Mouse (Mus musculus): Measurements from ENCODE around the gene Dazap2. TPM values are rescaled to one million over a fixed set of nuclear protein-coding genes. Genes with fewer than 3 reads are reported as not detected.

The Dazap2 gene
- polyA plus RNA-seq, 1 experiment from 2014 or later: 99.3 TPM

- Histone ChIP-seq H3K27me3 (replicated peaks) (peaks cover 28% of the 10 kb centered on the region), H3K9me3 (replicated peaks) (no peaks in the 10 kb centered on the region), H3K4me3 (replicated peaks) (no peak overlapping the region), H3K27ac (replicated peaks) (no peak overlapping the region), H3K4me2 (no peak overlapping the region), H3K36me3 (no peaks in the 10 kb centered on the region), H3K4me1 (peaks cover 11% of the 10 kb centered on the region), H3K9ac (replicated peaks) (no peak overlapping the region)
- ATAC-seq (ENCODE audit: low FRiP score): no peak
- 79% methylated on average over 12 of the region's 16 CpGs for WGBS
Observed at GRCm38 (mm10) chr15:100641226-100641810, 26.2 kb downstream of the Dazap2 start.

- no peaks in the 10 kb centered on the region for H3K9me3 ChIP-seq (replicated peaks)
- no peak overlapping the region for H3K27ac ChIP-seq (replicated peaks)
- no peak overlapping the region for H3K4me3 ChIP-seq (replicated peaks)
- H3K36me3 ChIP-seq: no peaks in the 10 kb centered on the region
- ATAC-seq (ENCODE audit: low FRiP score): no peak
- H3K4me1 ChIP-seq: peaks cover under 1% of the 10 kb centered on the region
- H3K27me3 ChIP-seq (replicated peaks): peaks cover 16% of the 10 kb centered on the region
- WGBS: 97% methylated on average over 7 of the region's 7 CpGs
- no peak overlapping the region for H3K4me2 ChIP-seq
- no peak overlapping the region for H3K9ac ChIP-seq (replicated peaks)
Observed at GRCm38 (mm10) chr15:100642451-100642850, 27.3 kb downstream of the Dazap2 start.

GRCm38 (mm10) chr15:100646161-100646560 lies 31.0 kb downstream of the Dazap2 start:
- Histone ChIP-seq H3K9ac (replicated peaks) (no peak overlapping the region), H3K4me3 (replicated peaks) (no peak overlapping the region), H3K36me3 (no peaks in the 10 kb centered on the region), H3K4me1 (no peaks in the 10 kb centered on the region), H3K4me2 (no peak overlapping the region), H3K9me3 (replicated peaks) (no peaks in the 10 kb centered on the region), H3K27ac (replicated peaks) (no peak overlapping the region), H3K27me3 (replicated peaks) (no peaks in the 10 kb centered on the region)
- no peak for ATAC-seq (ENCODE audit: low FRiP score)
- 83% methylated on average over 6 of the region's 6 CpGs for WGBS

GRCm38 (mm10) chr15:100650111-100650510 lies 35.0 kb downstream of the Dazap2 start:
- no peak for ATAC-seq (ENCODE audit: low FRiP score)
- Histone ChIP-seq H3K9me3 (replicated peaks) (no peaks in the 10 kb centered on the region), H3K9ac (replicated peaks) (no peak overlapping the region), H3K4me1 (no peaks in the 10 kb centered on the region), H3K4me2 (no peak overlapping the region), H3K36me3 (no peaks in the 10 kb centered on the region), H3K4me3 (replicated peaks) (no peak overlapping the region), H3K27ac (replicated peaks) (no peak overlapping the region), H3K27me3 (replicated peaks) (no peaks in the 10 kb centered on the region)
- WGBS: 86% methylated on average over 10 of the region's 10 CpGs

- no peak overlapping the region for H3K9ac ChIP-seq (replicated peaks)
- H3K9me3 ChIP-seq (replicated peaks): no peaks in the 10 kb centered on the region
- no peak overlapping the region for H3K27ac ChIP-seq (replicated peaks)
- WGBS: 87% methylated on average over 9 of the region's 9 CpGs
- H3K27me3 ChIP-seq (replicated peaks): no peaks in the 10 kb centered on the region
- H3K4me2 ChIP-seq: no peak overlapping the region
- H3K4me3 ChIP-seq (replicated peaks): no peak overlapping the region
- no peak for ATAC-seq (ENCODE audit: low FRiP score)
- H3K36me3 ChIP-seq: no peaks in the 10 kb centered on the region
- H3K4me1 ChIP-seq: no peaks in the 10 kb centered on the region
Observed at GRCm38 (mm10) chr15:100651610-100652009, 36.5 kb downstream of the Dazap2 start.

GRCm38 (mm10) chr15:100654271-100654670 lies 39.1 kb downstream of the Dazap2 start:
- H3K4me1 ChIP-seq: no peaks in the 10 kb centered on the region
- no peaks in the 10 kb centered on the region for H3K36me3 ChIP-seq
- no peak overlapping the region for H3K4me2 ChIP-seq
- no peaks in the 10 kb centered on the region for H3K9me3 ChIP-seq (replicated peaks)
- no peak for ATAC-seq (ENCODE audit: low FRiP score)
- H3K27me3 ChIP-seq (replicated peaks): no peaks in the 10 kb centered on the region
- H3K4me3 ChIP-seq (replicated peaks): no peak overlapping the region
- H3K9ac ChIP-seq (replicated peaks): no peak overlapping the region
- H3K27ac ChIP-seq (replicated peaks): no peak overlapping the region
- WGBS: 84% methylated on average over 1 of the region's 1 CpGs

GRCm38 (mm10) chr15:100655201-100655600 lies 40.1 kb downstream of the Dazap2 start:
- Histone ChIP-seq H3K4me3 (replicated peaks) (no peak overlapping the region), H3K27me3 (replicated peaks) (no peaks in the 10 kb centered on the region), H3K36me3 (no peaks in the 10 kb centered on the region), H3K27ac (replicated peaks) (no peak overlapping the region), H3K4me1 (no peaks in the 10 kb centered on the region), H3K9me3 (replicated peaks) (no peaks in the 10 kb centered on the region), H3K9ac (replicated peaks) (no peak overlapping the region), H3K4me2 (no peak overlapping the region)
- WGBS: 90% methylated on average over 5 of the region's 5 CpGs
- ATAC-seq (ENCODE audit: low FRiP score): no peak

GRCm38 (mm10) chr15:100660306-100660705 lies 45.2 kb downstream of the Dazap2 start:
- H3K4me1 ChIP-seq: no peaks in the 10 kb centered on the region
- H3K9me3 ChIP-seq (replicated peaks): no peaks in the 10 kb centered on the region
- no peaks in the 10 kb centered on the region for H3K27me3 ChIP-seq (replicated peaks)
- H3K9ac ChIP-seq (replicated peaks): no peak overlapping the region
- H3K36me3 ChIP-seq: no peaks in the 10 kb centered on the region
- no peak overlapping the region for H3K27ac ChIP-seq (replicated peaks)
- H3K4me3 ChIP-seq (replicated peaks): no peak overlapping the region
- no peak overlapping the region for H3K4me2 ChIP-seq
- no peak for ATAC-seq (ENCODE audit: low FRiP score)
- 82% methylated on average over 9 of the region's 9 CpGs for WGBS

- Histone ChIP-seq H3K9ac (replicated peaks) (no peak overlapping the region), H3K36me3 (no peaks in the 10 kb centered on the region), H3K4me1 (0 out of 2 replicates have a peak, but pooled peaks cover 2% of the 10 kb centered on the region), H3K9me3 (replicated peaks) (no peaks in the 10 kb centered on the region), H3K4me2 (no peak overlapping the region), H3K27me3 (replicated peaks) (no peaks in the 10 kb centered on the region), H3K27ac (replicated peaks) (no peak overlapping the region), H3K4me3 (replicated peaks) (no peak overlapping the region)
- no peak for ATAC-seq (ENCODE audit: low FRiP score)
- WGBS: 95% methylated on average over 5 of the region's 5 CpGs
Observed at GRCm38 (mm10) chr15:100660805-100661204, 45.7 kb downstream of the Dazap2 start.

GRCm38 (mm10) chr15:100664813-100665274 lies 49.7 kb downstream of the Dazap2 start:
- no peaks in the 10 kb centered on the region for H3K36me3 ChIP-seq
- H3K9ac ChIP-seq (replicated peaks): no peak overlapping the region
- no peaks in the 10 kb centered on the region for H3K9me3 ChIP-seq (replicated peaks)
- H3K27ac ChIP-seq (replicated peaks): no peak overlapping the region
- 0 out of 2 replicates have a peak, but pooled peaks cover 11% of the 10 kb centered on the region for H3K4me1 ChIP-seq
- H3K4me3 ChIP-seq (replicated peaks): no peak overlapping the region
- no peak overlapping the region for H3K4me2 ChIP-seq
- H3K27me3 ChIP-seq (replicated peaks): 0 out of 2 replicates have a peak, but pooled peaks cover 4% of the 10 kb centered on the region
- WGBS: 77% methylated on average over 9 of the region's 9 CpGs
- ATAC-seq (ENCODE audit: low FRiP score): no peak

GRCm38 (mm10) chr15:100665411-100666218 lies 50.5 kb downstream of the Dazap2 start:
- H3K27me3 ChIP-seq (replicated peaks): 0 out of 2 replicates have a peak, but pooled peaks cover 4% of the 10 kb centered on the region
- no peak overlapping the region for H3K4me2 ChIP-seq
- H3K36me3 ChIP-seq: no peaks in the 10 kb centered on the region
- H3K9me3 ChIP-seq (replicated peaks): no peaks in the 10 kb centered on the region
- H3K4me1 ChIP-seq: 0 out of 2 replicates have a peak, but pooled peaks cover 11% of the 10 kb centered on the region
- H3K27ac ChIP-seq (replicated peaks): no peak overlapping the region
- H3K9ac ChIP-seq (replicated peaks): no peak overlapping the region
- WGBS: 27% methylated on average over 9 of the region's 9 CpGs
- ATAC-seq (ENCODE audit: low FRiP score): no peak
- H3K4me3 ChIP-seq (replicated peaks): no peak overlapping the region

- Histone ChIP-seq H3K9ac (replicated peaks) (no peak overlapping the region), H3K4me2 (0 out of 2 replicates have a peak overlapping the region, but pooled peaks have one; percentile 0), H3K36me3 (no peaks in the 10 kb centered on the region), H3K4me3 (replicated peaks) (no peak overlapping the region), H3K27me3 (replicated peaks) (0 out of 2 replicates have a peak, but pooled peaks cover 4% of the 10 kb centered on the region), H3K9me3 (replicated peaks) (no peaks in the 10 kb centered on the region), H3K27ac (replicated peaks) (no peak overlapping the region), H3K4me1 (0 out of 2 replicates have a peak, but pooled peaks cover 11% of the 10 kb centered on the region)
- WGBS: 4% methylated on average over 7 of the region's 7 CpGs
- ATAC-seq (ENCODE audit: low FRiP score): no peak
Observed at GRCm38 (mm10) chr15:100666219-100666696, 51.1 kb downstream of the Dazap2 start.
